Mouse (Mus musculus): ENCODE measurements at regions not wholly inside any gene's neighbourhood (a gene's known extent, or its start where the extent isn't known, plus 50 kb on each side); places are given as distances from the start of the nearest gene placed in this dataset.

- H3K9me3 ChIP-seq (ENCODE audit: control insufficient read depth, low read length), result no peaks in the 10 kb centered on the region
- 81% methylated on average over 3 of the region's 3 CpGs for WGBS
- H3K27ac ChIP-seq (ENCODE audit: low read depth, low read length), result no peak overlapping the region
- no peak overlapping the region for H3K9ac ChIP-seq (ENCODE audit: low read depth, low read length)
- H3K4me3 ChIP-seq (ENCODE audit: low read depth, low read length), result no peak overlapping the region
- ATAC-seq (ENCODE audit: low FRiP score), result no peak
- H3K36me3 ChIP-seq (ENCODE audit: control insufficient read depth, insufficient read depth, low read length), result no peaks in the 10 kb centered on the region
- H3K27me3 ChIP-seq (ENCODE audit: control insufficient read depth, insufficient read depth, low read length), result no peaks in the 10 kb centered on the region
- DNase-seq (ENCODE audit: low spot score), result no peak
- H3K4me1 ChIP-seq (replicated peaks; ENCODE audit: control insufficient read depth, insufficient read depth, low read length), result no peaks in the 10 kb centered on the region
- H3K4me2 ChIP-seq (replicated peaks; ENCODE audit: low read depth, low read length), result no peak overlapping the region
Observed at GRCm38 (mm10) chr4:75827082-75827711, 549.1 kb upstream of the Dmac1 start.

- 67% methylated on average over 2 of the region's 2 CpGs for WGBS
- ATAC-seq (ENCODE audit: low FRiP score), result no peak
- no peaks in the 10 kb centered on the region for H3K36me3 ChIP-seq (ENCODE audit: control insufficient read depth, insufficient read depth, low read length)
Observed at GRCm38 (mm10) chr4:75819193-75819603, 541.1 kb upstream of the Dmac1 start.

GRCm38 (mm10) chr4:75816026-75816425 is 537.9 kb upstream of the Dmac1 start:
- H3K4me1 ChIP-seq (replicated peaks; ENCODE audit: control insufficient read depth, insufficient read depth, low read length), result no peaks in the 10 kb centered on the region
- H3K27me3 ChIP-seq (ENCODE audit: control insufficient read depth, insufficient read depth, low read length), result no peaks in the 10 kb centered on the region
- DNase-seq (ENCODE audit: low spot score) (no peak), ATAC-seq (ENCODE audit: low FRiP score) (no peak)
- no peaks in the 10 kb centered on the region for H3K36me3 ChIP-seq (ENCODE audit: control insufficient read depth, insufficient read depth, low read length)
- no peak overlapping the region for H3K4me2 ChIP-seq (replicated peaks; ENCODE audit: low read depth, low read length)
- WGBS, result 87% methylated on average over 4 of the region's 4 CpGs
- H3K27ac ChIP-seq (ENCODE audit: low read depth, low read length), result no peak overlapping the region
- no peaks in the 10 kb centered on the region for H3K9me3 ChIP-seq (ENCODE audit: control insufficient read depth, low read length)
- no peak overlapping the region for H3K4me3 ChIP-seq (ENCODE audit: low read depth, low read length)
- H3K9ac ChIP-seq (ENCODE audit: low read depth, low read length), result no peak overlapping the region

More at GRCm38 (mm10) chr4:75819193-75819603, 541.1 kb upstream of the Dmac1 start:
- Histone ChIP-seq H3K27ac (ENCODE audit: low read depth, low read length) (no peak overlapping the region), H3K9ac (ENCODE audit: low read depth, low read length) (no peak overlapping the region), H3K4me3 (ENCODE audit: low read depth, low read length) (no peak overlapping the region), H3K4me2 (replicated peaks; ENCODE audit: low read depth, low read length) (no peak overlapping the region), H3K4me1 (replicated peaks; ENCODE audit: control insufficient read depth, insufficient read depth, low read length) (no peaks in the 10 kb centered on the region), H3K9me3 (ENCODE audit: control insufficient read depth, low read length) (no peaks in the 10 kb centered on the region), H3K27me3 (ENCODE audit: control insufficient read depth, insufficient read depth, low read length) (no peaks in the 10 kb centered on the region)
- DNase-seq (ENCODE audit: low spot score), result no peak

GRCm38 (mm10) chr4:75812266-75812665 is 534.2 kb upstream of the Dmac1 start:
- ATAC-seq (ENCODE audit: low FRiP score) (no peak), DNase-seq (ENCODE audit: low spot score) (no peak)
- Histone ChIP-seq H3K4me1 (replicated peaks; ENCODE audit: control insufficient read depth, insufficient read depth, low read length) (no peaks in the 10 kb centered on the region), H3K4me2 (replicated peaks; ENCODE audit: low read depth, low read length) (no peak overlapping the region), H3K9ac (ENCODE audit: low read depth, low read length) (no peak overlapping the region), H3K36me3 (ENCODE audit: control insufficient read depth, insufficient read depth, low read length) (no peaks in the 10 kb centered on the region), H3K27ac (ENCODE audit: low read depth, low read length) (no peak overlapping the region), H3K4me3 (ENCODE audit: low read depth, low read length) (no peak overlapping the region), H3K27me3 (ENCODE audit: control insufficient read depth, insufficient read depth, low read length) (no peaks in the 10 kb centered on the region), H3K9me3 (ENCODE audit: control insufficient read depth, low read length) (no peaks in the 10 kb centered on the region)
- WGBS, result 48% methylated on average over 2 of the region's 2 CpGs

- no peaks in the 10 kb centered on the region for H3K27me3 ChIP-seq (ENCODE audit: control insufficient read depth, insufficient read depth, low read length)
- ATAC-seq (ENCODE audit: low FRiP score), result no peak
- H3K4me1 ChIP-seq (replicated peaks; ENCODE audit: control insufficient read depth, insufficient read depth, low read length), result no peaks in the 10 kb centered on the region
- H3K4me3 ChIP-seq (ENCODE audit: low read depth, low read length), result no peak overlapping the region
- H3K4me2 ChIP-seq (replicated peaks; ENCODE audit: low read depth, low read length), result no peak overlapping the region
- H3K9me3 ChIP-seq (ENCODE audit: control insufficient read depth, low read length), result no peaks in the 10 kb centered on the region
- no peak overlapping the region for H3K9ac ChIP-seq (ENCODE audit: low read depth, low read length)
- WGBS, result 87% methylated on average over 4 of the region's 4 CpGs
- DNase-seq (ENCODE audit: low spot score), result no peak
- H3K36me3 ChIP-seq (ENCODE audit: control insufficient read depth, insufficient read depth, low read length), result no peaks in the 10 kb centered on the region
- no peak overlapping the region for H3K27ac ChIP-seq (ENCODE audit: low read depth, low read length)
Observed at GRCm38 (mm10) chr4:75801870-75802269, 523.8 kb upstream of the Dmac1 start.

- Histone ChIP-seq H3K9me3 (ENCODE audit: control insufficient read depth, low read length) (no peaks in the 10 kb centered on the region), H3K36me3 (ENCODE audit: control insufficient read depth, insufficient read depth, low read length) (no peaks in the 10 kb centered on the region), H3K27me3 (ENCODE audit: control insufficient read depth, insufficient read depth, low read length) (no peaks in the 10 kb centered on the region), H3K4me3 (ENCODE audit: low read depth, low read length) (no peak overlapping the region), H3K9ac (ENCODE audit: low read depth, low read length) (no peak overlapping the region), H3K27ac (ENCODE audit: low read depth, low read length) (no peak overlapping the region), H3K4me2 (replicated peaks; ENCODE audit: low read depth, low read length) (no peak overlapping the region), H3K4me1 (replicated peaks; ENCODE audit: control insufficient read depth, insufficient read depth, low read length) (no peaks in the 10 kb centered on the region)
- 86% methylated on average over 4 of the region's 4 CpGs for WGBS
- DNase-seq (ENCODE audit: low spot score) (no peak), ATAC-seq (ENCODE audit: low FRiP score) (no peak)
Observed at GRCm38 (mm10) chr4:75801156-75801555, 523.1 kb upstream of the Dmac1 start.

GRCm38 (mm10) chr4:75791789-75792188 is 513.7 kb upstream of the Dmac1 start:
- DNase-seq (ENCODE audit: low spot score) (no peak), ATAC-seq (ENCODE audit: low FRiP score) (no peak)
- H3K4me1 ChIP-seq (replicated peaks; ENCODE audit: control insufficient read depth, insufficient read depth, low read length), result no peaks in the 10 kb centered on the region
- H3K9me3 ChIP-seq (ENCODE audit: control insufficient read depth, low read length), result no peaks in the 10 kb centered on the region
- H3K36me3 ChIP-seq (ENCODE audit: control insufficient read depth, insufficient read depth, low read length), result no peaks in the 10 kb centered on the region
- H3K27ac ChIP-seq (ENCODE audit: low read depth, low read length), result no peak overlapping the region
- H3K9ac ChIP-seq (ENCODE audit: low read depth, low read length), result no peak overlapping the region
- no peaks in the 10 kb centered on the region for H3K27me3 ChIP-seq (ENCODE audit: control insufficient read depth, insufficient read depth, low read length)
- no peak overlapping the region for H3K4me3 ChIP-seq (ENCODE audit: low read depth, low read length)
- no peak overlapping the region for H3K4me2 ChIP-seq (replicated peaks; ENCODE audit: low read depth, low read length)

- no peaks in the 10 kb centered on the region for H3K4me1 ChIP-seq (replicated peaks; ENCODE audit: control insufficient read depth, insufficient read depth, low read length)
- no peaks in the 10 kb centered on the region for H3K9me3 ChIP-seq (ENCODE audit: control insufficient read depth, low read length)
- no peak overlapping the region for H3K4me3 ChIP-seq (ENCODE audit: low read depth, low read length)
- H3K9ac ChIP-seq (ENCODE audit: low read depth, low read length), result no peak overlapping the region
- DNase-seq (ENCODE audit: low spot score) (no peak), ATAC-seq (ENCODE audit: low FRiP score) (no peak)
- no peak overlapping the region for H3K4me2 ChIP-seq (replicated peaks; ENCODE audit: low read depth, low read length)
- H3K27ac ChIP-seq (ENCODE audit: low read depth, low read length), result no peak overlapping the region
- H3K36me3 ChIP-seq (ENCODE audit: control insufficient read depth, insufficient read depth, low read length), result no peaks in the 10 kb centered on the region
- 65% methylated on average over 1 of the region's 1 CpGs for WGBS
- no peaks in the 10 kb centered on the region for H3K27me3 ChIP-seq (ENCODE audit: control insufficient read depth, insufficient read depth, low read length)
Observed at GRCm38 (mm10) chr4:75790920-75791589, 513.0 kb upstream of the Dmac1 start.

- H3K4me1 ChIP-seq (replicated peaks; ENCODE audit: control insufficient read depth, insufficient read depth, low read length), result no peaks in the 10 kb centered on the region
- H3K9ac ChIP-seq (ENCODE audit: low read depth, low read length), result no peak overlapping the region
- 61% methylated on average over 3 of the region's 3 CpGs for WGBS
- H3K4me3 ChIP-seq (ENCODE audit: low read depth, low read length), result no peak overlapping the region
- no peaks in the 10 kb centered on the region for H3K36me3 ChIP-seq (ENCODE audit: control insufficient read depth, insufficient read depth, low read length)
- no peak overlapping the region for H3K27ac ChIP-seq (ENCODE audit: low read depth, low read length)
- H3K4me2 ChIP-seq (replicated peaks; ENCODE audit: low read depth, low read length), result no peak overlapping the region
- no peak for DNase-seq (ENCODE audit: low spot score)
- ATAC-seq (ENCODE audit: low FRiP score), result no peak
- H3K27me3 ChIP-seq (ENCODE audit: control insufficient read depth, insufficient read depth, low read length), result no peaks in the 10 kb centered on the region
- no peaks in the 10 kb centered on the region for H3K9me3 ChIP-seq (ENCODE audit: control insufficient read depth, low read length)
Observed at GRCm38 (mm10) chr4:75787405-75787804, 509.3 kb upstream of the Dmac1 start.
